12 mouse cellular contexts compared by ENCODE assay signal in genomic region chr3:68581591-68581990, GRCm38 (mm10).
A peak's percentile ranks its signal among the peaks of the same experiment; 100 is the strongest.
DNase-seq lines count a peak whose midpoint lies in the region; ATAC-seq lines count a peak whose summit lies in the region.
"Had no signal": no experiment of that assay in that cellular context is flagged by ENCODE, and none has a peak within 500 bp of the region (broad histone marks: within the 10 kb centered on the region; RNA-seq: fewer than 3 reads in every experiment).

No protein-coding gene starts in this region.

- H3K4me1 ChIP-seq in hindbrain, embryonic 12.5 days, result peaks cover 57% of the 10 kb centered on the region
- peaks cover 13% of the 10 kb centered on the region for H3K4me1 ChIP-seq in hindbrain, embryonic 11.5 days (replicated peaks; ENCODE audit: control insufficient read depth, insufficient read depth, low read length)
- peaks cover 59% of the 10 kb centered on the region for H3K4me1 ChIP-seq in embryonic facial prominence, embryonic 10.5 days

- H3K36me3 ChIP-seq in hindbrain, embryonic 12.5 days, result no peaks in the 10 kb centered on the region
- H3K36me3 ChIP-seq in hindbrain, embryonic 11.5 days (ENCODE audit: control insufficient read depth, insufficient read depth, low read length), result no peaks in the 10 kb centered on the region
- H3K36me3 ChIP-seq in embryonic facial prominence, embryonic 10.5 days (replicated peaks), result no peaks in the 10 kb centered on the region
- H3K36me3 ChIP-seq: kidney, embryonic 15.5 days; stomach, embryonic 15.5 days had no signal

- no peaks in the 10 kb centered on the region for H3K9me3 ChIP-seq in hindbrain, embryonic 12.5 days (replicated peaks)
- no peaks in the 10 kb centered on the region for H3K9me3 ChIP-seq in hindbrain, embryonic 11.5 days (ENCODE audit: control insufficient read depth, low read length)
- H3K9me3 ChIP-seq in embryonic facial prominence, embryonic 10.5 days, result no peaks in the 10 kb centered on the region
- H3K9me3 ChIP-seq: kidney, embryonic 15.5 days; stomach, embryonic 15.5 days had no signal

- H3K4me3 ChIP-seq in hindbrain, embryonic 12.5 days, result no peak overlapping the region
- no peak overlapping the region for H3K4me3 ChIP-seq in hindbrain, embryonic 11.5 days (ENCODE audit: low read depth, low read length)
- no peak overlapping the region for H3K4me3 ChIP-seq in embryonic facial prominence, embryonic 10.5 days
- H3K4me3 ChIP-seq: kidney, embryonic 15.5 days; stomach, embryonic 15.5 days had no signal

- no peak for DNase-seq in cerebellum, postnatal 10 days
- no peak for DNase-seq in hindbrain, embryonic 11.5 days (ENCODE audit: low spot score)
- DNase-seq in R1 (ENCODE audit: low read depth, low spot score), result peak; percentile 88
- DNase-seq in embryonic facial prominence, embryonic 10.5 days (ENCODE audit: low spot score), result no peak
- DNase-seq in urinary bladder, postnatal 25 days (ENCODE audit: low spot score), result no peak
- no peak for DNase-seq in natural killer cell, adult 2 months (ENCODE audit: low spot score in 2 of 2)
- DNase-seq: adrenal gland, adult 8-10 months; right cerebral cortex, postnatal 25 days had no signal

- H3K4me2 ChIP-seq in hindbrain, embryonic 12.5 days (replicated peaks), result no peak overlapping the region
- H3K4me2 ChIP-seq in hindbrain, embryonic 11.5 days (replicated peaks; ENCODE audit: low read depth, low read length), result no peak overlapping the region
- H3K4me2 ChIP-seq: kidney, embryonic 15.5 days; stomach, embryonic 15.5 days had no signal

- 71% methylated on average over 13 of the region's 13 CpGs for WGBS in hindbrain, embryonic 12.5 days
- WGBS in hindbrain, embryonic 11.5 days, result 68% methylated on average over 13 of the region's 13 CpGs
- WGBS in embryonic facial prominence, embryonic 10.5 days, result 68% methylated on average over 13 of the region's 13 CpGs

- peak; percentile 26; the same call in 1 of the 2 replicates for ATAC-seq in cerebellum, adult (ENCODE audit: insufficient number of reproducible peaks, low FRiP score, low TSS enrichment)
- no peak for ATAC-seq in hindbrain, embryonic 12.5 days (ENCODE audit: low FRiP score)
- ATAC-seq in hindbrain, embryonic 11.5 days (ENCODE audit: low FRiP score), result no peak

- no peaks in the 10 kb centered on the region for H3K27me3 ChIP-seq in hindbrain, embryonic 12.5 days
- H3K27me3 ChIP-seq in hindbrain, embryonic 11.5 days (ENCODE audit: control insufficient read depth, insufficient read depth, low read length), result no peaks in the 10 kb centered on the region
- peaks cover 2% of the 10 kb centered on the region; the same call in 1 of the 2 replicates for H3K27me3 ChIP-seq in embryonic facial prominence, embryonic 10.5 days (replicated peaks; ENCODE audit: low read depth, poor library complexity, severe bottlenecking)
- H3K27me3 ChIP-seq: kidney, embryonic 15.5 days; stomach, embryonic 15.5 days had no signal

- no peak overlapping the region for H3K9ac ChIP-seq in hindbrain, embryonic 12.5 days
- H3K9ac ChIP-seq in hindbrain, embryonic 11.5 days (ENCODE audit: low read depth, low read length), result no peak overlapping the region
- H3K9ac ChIP-seq: kidney, embryonic 15.5 days; stomach, embryonic 15.5 days had no signal

- H3K27ac ChIP-seq in hindbrain, embryonic 12.5 days, result peak overlapping the region; percentile 17; the same call in 1 of the 2 replicates
- H3K27ac ChIP-seq in hindbrain, embryonic 11.5 days (ENCODE audit: low read depth, low read length), result no peak overlapping the region
- H3K27ac ChIP-seq in embryonic facial prominence, embryonic 10.5 days (replicated peaks), result 0 out of 2 replicates have a peak overlapping the region, but pooled peaks have one; percentile 8
- H3K27ac ChIP-seq: stomach, embryonic 15.5 days had no signal
